Mouse (Mus musculus) ES-Bruce4 (cell line): ENCODE results near the gene Smim12.

Source experiments
- CTCF ChIP-seq: IDR thresholded peaks from one replicate; pipeline ENCODE4 v1.8.1; 2011; ENCODE audit warnings: low read depth, low read length
- EP300 ChIP-seq: IDR thresholded peaks from 2 replicates; pipeline ENCODE4 v1.6.1; 2011; ENCODE audit warnings: low read depth, low read length; ENCODE audit not compliant: insufficient read depth

DNA sequence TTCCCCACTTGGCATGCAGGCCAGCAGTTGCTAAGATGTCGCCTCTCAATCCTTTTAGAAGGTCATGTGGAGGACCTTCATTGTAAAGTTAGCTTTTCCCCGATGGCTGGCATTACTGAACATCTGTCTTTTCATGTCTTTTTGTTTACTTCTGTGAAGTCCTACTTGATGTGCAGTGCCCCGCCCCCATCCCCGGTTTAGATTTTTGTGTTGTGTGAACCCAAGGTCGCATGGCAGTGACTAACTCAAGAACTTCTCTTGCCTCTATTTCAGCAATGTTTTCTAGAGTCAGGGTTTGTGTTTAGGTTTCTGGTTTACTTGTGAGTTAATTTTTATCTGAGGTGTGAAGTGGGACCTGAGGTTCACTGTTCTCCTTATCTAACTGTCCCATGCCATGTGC, 49.0 kb downstream of the Smim12 start:
- TF ChIP-seq CTCF, result no peak
- no peak for TF ChIP-seq EP300
